Mouse (Mus musculus): Measurements from ENCODE around the gene Mgat4b. TPM values are rescaled to one million over a fixed set of nuclear protein-coding genes. Genes with fewer than 3 reads are reported as not detected.

Gene Mgat4b
- 5.0 TPM for total RNA-seq (2023)

GRCm38 (mm10) chr11:50210505-50211151 lies at the start of gene Mgat4b, which contains the start of gene Sqstm1:
Gene Mgat4b, plus strand, starts transcription at chr11:50210890.
Gene Sqstm1, minus strand, starts transcription at chr11:50210827.

GRCm38 (mm10) chr11:50174111-50174729 lies 36.5 kb upstream of the Mgat4b start, which contains the start of gene Mrnip:
Gene Mrnip, plus strand, starts transcription at chr11:50174444.

GRCm38 (mm10) chr11:50238324-50238723 lies 27.6 kb downstream of the Mgat4b start, which contains the start of gene Ltc4s:
Gene Ltc4s, minus strand, starts transcription at chr11:50238616.

Other genes starting within 250 kb of the Mgat4b start
- gene Rnf130, start 185.5 kb upstream of the Mgat4b start, total RNA-seq (2023), result 19.4 TPM
- 68.4 TPM for gene Tbc1d9b, start 79.5 kb upstream of the Mgat4b start, total RNA-seq (2023)
- gene Mrnip, start 36.4 kb upstream of the Mgat4b start, total RNA-seq (2023), result 3.6 TPM
- 452 TPM for gene Sqstm1, start 63 bp upstream of the Mgat4b start, total RNA-seq (2023)
- gene Ltc4s, start 27.7 kb downstream of the Mgat4b start, total RNA-seq (2023), result not detected
- gene Maml1, start 81.4 kb downstream of the Mgat4b start, total RNA-seq (2023), result 44.9 TPM
- 163 TPM for gene Canx, start 114.8 kb downstream of the Mgat4b start, total RNA-seq (2023)
- gene Cby3, start 143.6 kb downstream of the Mgat4b start, total RNA-seq (2023), result not detected
- gene Hnrnph1, start 166.1 kb downstream of the Mgat4b start, total RNA-seq (2023), result 1,093 TPM
- 20.9 TPM for gene Rufy1, start 220.2 kb downstream of the Mgat4b start, total RNA-seq (2023)